Mouse (Mus musculus): Measurements from ENCODE around the gene Prkca. TPM values are rescaled to one million over a fixed set of nuclear protein-coding genes. Genes with fewer than 3 reads are reported as not detected.

Gene Prkca
- polyA plus RNA-seq, 1 experiment from 2014 or later = 8.6 TPM

GRCm38 (mm10) chr11:107914634-107915226, 429.0 kb downstream of the Prkca start, which contains the start of gene Cacng5:
Cacng5 (minus strand) TSS chr11:107915055.
- Histone ChIP-seq H3K27me3 (no peaks in the 10 kb centered on the region), H3K4me1 (replicated peaks) (peaks cover 25% of the 10 kb centered on the region), H3K9me3 (no peaks in the 10 kb centered on the region), H3K36me3 (no peaks in the 10 kb centered on the region), H3K4me2 (peak within 1 kb of the TSS; percentile 66), H3K27ac (replicated peaks) (no peak within 1 kb of the TSS), H3K4me3 (peak within 1 kb of the TSS; percentile 49), H3K9ac (peak within 1 kb of the TSS; percentile 39)
- 6% methylated on average over 36 of the region's 36 CpGs for WGBS
- peak; percentile 83 for ATAC-seq (ENCODE audit: low FRiP score, low read depth)

GRCm38 (mm10) chr11:107913317-107913716, 430.4 kb downstream of the Prkca start:
- Histone ChIP-seq H3K9me3 (no peaks in the 10 kb centered on the region), H3K27ac (replicated peaks) (no peak overlapping the region), H3K4me1 (replicated peaks) (peaks cover 23% of the 10 kb centered on the region), H3K4me2 (peak overlapping the region; percentile 22; the same call in 1 of the 2 replicates), H3K27me3 (no peaks in the 10 kb centered on the region), H3K4me3 (no peak overlapping the region), H3K9ac (no peak overlapping the region), H3K36me3 (no peaks in the 10 kb centered on the region)
- ATAC-seq (ENCODE audit: low FRiP score, low read depth) = no peak
- 54% methylated on average over 3 of the region's 3 CpGs for WGBS

- H3K27me3 ChIP-seq = no peaks in the 10 kb centered on the region
- no peak overlapping the region for H3K4me2 ChIP-seq
- no peak overlapping the region for H3K27ac ChIP-seq (replicated peaks)
- no peaks in the 10 kb centered on the region for H3K36me3 ChIP-seq
- H3K4me3 ChIP-seq = no peak overlapping the region
- H3K9me3 ChIP-seq = no peaks in the 10 kb centered on the region
- 35% methylated on average over 9 of the region's 9 CpGs for WGBS
- ATAC-seq (ENCODE audit: low FRiP score, low read depth) = peak; percentile 39; the same call in 1 of the 2 replicates
- no peak overlapping the region for H3K9ac ChIP-seq
- peaks cover 21% of the 10 kb centered on the region for H3K4me1 ChIP-seq (replicated peaks)
Observed at GRCm38 (mm10) chr11:107905364-107905763, 438.4 kb downstream of the Prkca start.

GRCm38 (mm10) chr11:107903966-107904605, 439.6 kb downstream of the Prkca start:
- 30% methylated on average over 4 of the region's 4 CpGs for WGBS
- Histone ChIP-seq H3K27ac (replicated peaks) (no peak overlapping the region), H3K36me3 (no peaks in the 10 kb centered on the region), H3K9me3 (no peaks in the 10 kb centered on the region), H3K4me1 (replicated peaks) (peaks cover 21% of the 10 kb centered on the region), H3K9ac (no peak overlapping the region), H3K4me3 (no peak overlapping the region), H3K27me3 (no peaks in the 10 kb centered on the region), H3K4me2 (no peak overlapping the region)
- ATAC-seq (ENCODE audit: low FRiP score, low read depth) = peak; percentile 72; the same call in 1 of the 2 replicates

GRCm38 (mm10) chr11:107900470-107900869, 443.3 kb downstream of the Prkca start:
- H3K4me1 ChIP-seq (replicated peaks) = peaks cover 24% of the 10 kb centered on the region
- no peak overlapping the region for H3K9ac ChIP-seq
- 42% methylated on average over 4 of the region's 4 CpGs for WGBS
- ATAC-seq (ENCODE audit: low FRiP score, low read depth) = no peak
- H3K27ac ChIP-seq (replicated peaks) = no peak overlapping the region
- no peaks in the 10 kb centered on the region for H3K27me3 ChIP-seq
- no peak overlapping the region for H3K4me3 ChIP-seq
- no peaks in the 10 kb centered on the region for H3K36me3 ChIP-seq
- no peak overlapping the region for H3K4me2 ChIP-seq
- no peaks in the 10 kb centered on the region for H3K9me3 ChIP-seq

- 52% methylated on average over 2 of the region's 2 CpGs for WGBS
- Histone ChIP-seq H3K4me3 (no peak overlapping the region), H3K4me2 (no peak overlapping the region), H3K4me1 (replicated peaks) (peaks cover 13% of the 10 kb centered on the region), H3K36me3 (no peaks in the 10 kb centered on the region), H3K27me3 (no peaks in the 10 kb centered on the region), H3K27ac (replicated peaks) (no peak overlapping the region), H3K9ac (no peak overlapping the region), H3K9me3 (no peaks in the 10 kb centered on the region)
- no peak for ATAC-seq (ENCODE audit: low FRiP score, low read depth)
Observed at GRCm38 (mm10) chr11:107898698-107899097, 445.0 kb downstream of the Prkca start.

- Histone ChIP-seq H3K9ac (no peak overlapping the region), H3K4me1 (replicated peaks) (peaks cover 16% of the 10 kb centered on the region), H3K27me3 (no peaks in the 10 kb centered on the region), H3K36me3 (no peaks in the 10 kb centered on the region), H3K27ac (replicated peaks) (no peak overlapping the region), H3K4me2 (no peak overlapping the region), H3K4me3 (no peak overlapping the region), H3K9me3 (no peaks in the 10 kb centered on the region)
- ATAC-seq (ENCODE audit: low FRiP score, low read depth) = no peak
- WGBS = 75% methylated on average over 4 of the region's 4 CpGs
Observed at GRCm38 (mm10) chr11:107895635-107896034, 448.1 kb downstream of the Prkca start.

- H3K27me3 ChIP-seq = no peaks in the 10 kb centered on the region
- peaks cover 16% of the 10 kb centered on the region for H3K4me1 ChIP-seq (replicated peaks)
- no peak overlapping the region for H3K4me3 ChIP-seq
- H3K9me3 ChIP-seq = no peaks in the 10 kb centered on the region
- no peak for ATAC-seq (ENCODE audit: low FRiP score, low read depth)
- no peak overlapping the region for H3K9ac ChIP-seq
- no peaks in the 10 kb centered on the region for H3K36me3 ChIP-seq
- H3K27ac ChIP-seq (replicated peaks) = no peak overlapping the region
- 86% methylated on average over 3 of the region's 3 CpGs for WGBS
- no peak overlapping the region for H3K4me2 ChIP-seq
Observed at GRCm38 (mm10) chr11:107891377-107891776, 452.4 kb downstream of the Prkca start.

GRCm38 (mm10) chr11:107887342-107887741, 456.4 kb downstream of the Prkca start:
- ATAC-seq (ENCODE audit: low FRiP score, low read depth) = no peak
- Histone ChIP-seq H3K27me3 (no peaks in the 10 kb centered on the region), H3K9me3 (no peaks in the 10 kb centered on the region)

More at GRCm38 (mm10) chr11:107887342-107887741, 456.4 kb downstream of the Prkca start:
- H3K4me1 ChIP-seq (replicated peaks) = no peaks in the 10 kb centered on the region
- no peak overlapping the region for H3K4me3 ChIP-seq
- WGBS = 66% methylated on average over 6 of the region's 6 CpGs
- H3K27ac ChIP-seq (replicated peaks) = no peak overlapping the region
- no peak overlapping the region for H3K4me2 ChIP-seq
- no peaks in the 10 kb centered on the region for H3K36me3 ChIP-seq
- no peak overlapping the region for H3K9ac ChIP-seq

Small RNA genes within 50 kb of the gene (microRNA-seq; reads per million reads assigned to microRNA genes)
- gene Mir7223 = not detected

Other genes starting within 250 kb of the Prkca start
- gene Apoh, start 574 bp downstream of the Prkca start, polyA plus RNA-seq (2015; fragmentation: Nextera tagmentation; extraction: Ambion mirVana) = 0.49 and 0.62 TPM in 2 replicates
- gene Cep112, start 81.3 kb upstream of the Prkca start, polyA plus RNA-seq (2015; fragmentation: Nextera tagmentation; extraction: Ambion mirVana) = 13.3 and 13.5 TPM in 2 replicates